Comparison of ENCODE assay signal across 9 mouse cellular contexts in genomic region chr5:41947114-41947640, GRCm38 (mm10).
DNase-seq lines count a peak whose midpoint lies in the region.
"Had no signal": no experiment of that assay in that cellular context is flagged by ENCODE, and none has a peak within 500 bp of the region (broad histone marks: within the 10 kb centered on the region; RNA-seq: fewer than 3 reads in every experiment).

No protein-coding gene starts in this region.

- peak; percentile 10 for DNase-seq in heart, postnatal 4 days
- no peak for DNase-seq in heart, adult 9 months (ENCODE audit: low spot score in 2 of 2)
- peak; percentile 68 for DNase-seq in testis, postnatal 10 days (ENCODE audit: low spot score)
- DNase-seq in testis, postnatal 14 days (ENCODE audit: low spot score): no peak
- peak; percentile 14 to 19 for DNase-seq in gastrocnemius, postnatal 36 days
- no peak for DNase-seq in adipocyte (ENCODE audit: low spot score)
- DNase-seq in embryo, embryonic 10.5 days (ENCODE audit: low spot score): no peak
- no peak for DNase-seq in heart, adult 18-20 months
- DNase-seq: lung, adult 2 months had no signal

- intact Hi-C loops in gastrocnemius, postnatal 36 days (cut with DNase I): no loop called here

Comparison
In these comparisons a context has a peak if more than half of its experiments do, and no peak if none do; other contexts are left out.
1. DNase-seq: peak in heart, postnatal 4 days (single experiment), testis, postnatal 10 days (single experiment) and gastrocnemius, postnatal 36 days (2 of 2); none in heart, adult 9 months (0 of 2), testis, postnatal 14 days (single experiment), adipocyte (single experiment), embryo, embryonic 10.5 days (single experiment) and heart, adult 18-20 months (0 of 2).